Mouse (Mus musculus): ENCODE results near the gene Sapcd2.

Sapcd2 gene

GRCm38 (mm10) chr2:25371764-25372643 lies at the start of gene Sapcd2:
TSS of gene Sapcd2 (plus strand) at chr2:25372321.
- in situ Hi-C loops (cut with MboI, MseI): no loop called here

- in situ Hi-C loops (cut with MboI, MseI): no loop called here
These were observed 46.1 kb upstream of the Sapcd2 start for GRCm38 (mm10) chr2:25326036-25326435.

- in situ Hi-C loops (cut with MboI, MseI): no loop called here
These were observed 43.7 kb upstream of the Sapcd2 start for GRCm38 (mm10) chr2:25328440-25328839.

GRCm38 (mm10) chr2:25331470-25331869 lies 40.7 kb upstream of the Sapcd2 start:
- in situ Hi-C loops (cut with MboI, MseI): loop anchor here (5.0 kb wide), 2 partner anchors 36 to 59 kb away; partner anchors contain the start of genes Anapc2, Ssna1 and Uap1l1

- in situ Hi-C loops (cut with MboI, MseI): loop anchor here (5.0 kb wide), 2 partner anchors 35 to 60 kb away; partner anchors contain the start of genes Anapc2, Ssna1 and Uap1l1
These were observed 39.6 kb upstream of the Sapcd2 start, which contains the start of gene Man1b1 for GRCm38 (mm10) chr2:25332286-25333160. TSS of gene Man1b1 (plus strand) at chr2:25332338.

GRCm38 (mm10) chr2:25333569-25333968 lies 38.6 kb upstream of the Sapcd2 start:
- in situ Hi-C loops (cut with MboI, MseI): loop anchor here (5.0 kb wide), 2 partner anchors 34 to 61 kb away; partner anchors contain the start of genes Anapc2, Ssna1 and Uap1l1

GRCm38 (mm10) chr2:25338303-25338702 lies 33.8 kb upstream of the Sapcd2 start:
- in situ Hi-C loops (cut with MboI, MseI): no loop called here

- in situ Hi-C loops (cut with MboI, MseI): no loop called here
These were observed 24.0 kb upstream of the Sapcd2 start for GRCm38 (mm10) chr2:25348162-25348561.

- in situ Hi-C loops (cut with MboI, MseI): no loop called here
These were observed 22.6 kb upstream of the Sapcd2 start for GRCm38 (mm10) chr2:25349499-25349898.

- in situ Hi-C loops (cut with MboI, MseI): no loop called here
These were observed 21.4 kb upstream of the Sapcd2 start for GRCm38 (mm10) chr2:25350701-25351100.

- in situ Hi-C loops (cut with MboI, MseI): no loop called here
These were observed 17.9 kb upstream of the Sapcd2 start for GRCm38 (mm10) chr2:25354211-25354610.

GRCm38 (mm10) chr2:25355419-25356066 lies 16.6 kb upstream of the Sapcd2 start:
- in situ Hi-C loops (cut with MboI, MseI): no loop called here

GRCm38 (mm10) chr2:25356208-25357079 lies 15.7 kb upstream of the Sapcd2 start, which contains the start of gene Dpp7:
TSS of gene Dpp7 (minus strand) at chr2:25356359.
- in situ Hi-C loops (cut with MboI, MseI): no loop called here

GRCm38 (mm10) chr2:25359848-25360247 lies 12.3 kb upstream of the Sapcd2 start:
- in situ Hi-C loops (cut with MboI, MseI): no loop called here

- in situ Hi-C loops (cut with MboI, MseI): no loop called here
These were observed 8.5 kb upstream of the Sapcd2 start for GRCm38 (mm10) chr2:25363478-25364178.

- in situ Hi-C loops (cut with MboI, MseI): no loop called here
These were observed 7.8 kb upstream of the Sapcd2 start for GRCm38 (mm10) chr2:25364313-25364712.

GRCm38 (mm10) chr2:25364761-25365090 lies 7.4 kb upstream of the Sapcd2 start:
- in situ Hi-C loops (cut with MboI, MseI): loop anchor here (5.0 kb wide), 1 partner anchor 32 kb away; the partner anchor contains the start of gene Man1b1

- in situ Hi-C loops (cut with MboI, MseI): loop anchor here (5.0 kb wide), 1 partner anchor 33 kb away; the partner anchor contains the start of gene Man1b1
These were observed 6.9 kb upstream of the Sapcd2 start, which contains the start of gene Uap1l1 for GRCm38 (mm10) chr2:25365091-25365761. TSS of gene Uap1l1 (minus strand) at chr2:25365682.

- in situ Hi-C loops (cut with MboI, MseI): loop anchor here (5.0 kb wide), 1 partner anchor 38 kb away; the partner anchor contains the start of gene Man1b1
These were observed 2.1 kb upstream of the Sapcd2 start for GRCm38 (mm10) chr2:25369996-25370395.

All from T-helper 2 cell (primary cell).